Mouse (Mus musculus): ENCODE results near the gene Cmtm8.
A peak's percentile ranks its signal among the peaks of the same experiment; 100 is the strongest.

Cmtm8 gene

DNA sequence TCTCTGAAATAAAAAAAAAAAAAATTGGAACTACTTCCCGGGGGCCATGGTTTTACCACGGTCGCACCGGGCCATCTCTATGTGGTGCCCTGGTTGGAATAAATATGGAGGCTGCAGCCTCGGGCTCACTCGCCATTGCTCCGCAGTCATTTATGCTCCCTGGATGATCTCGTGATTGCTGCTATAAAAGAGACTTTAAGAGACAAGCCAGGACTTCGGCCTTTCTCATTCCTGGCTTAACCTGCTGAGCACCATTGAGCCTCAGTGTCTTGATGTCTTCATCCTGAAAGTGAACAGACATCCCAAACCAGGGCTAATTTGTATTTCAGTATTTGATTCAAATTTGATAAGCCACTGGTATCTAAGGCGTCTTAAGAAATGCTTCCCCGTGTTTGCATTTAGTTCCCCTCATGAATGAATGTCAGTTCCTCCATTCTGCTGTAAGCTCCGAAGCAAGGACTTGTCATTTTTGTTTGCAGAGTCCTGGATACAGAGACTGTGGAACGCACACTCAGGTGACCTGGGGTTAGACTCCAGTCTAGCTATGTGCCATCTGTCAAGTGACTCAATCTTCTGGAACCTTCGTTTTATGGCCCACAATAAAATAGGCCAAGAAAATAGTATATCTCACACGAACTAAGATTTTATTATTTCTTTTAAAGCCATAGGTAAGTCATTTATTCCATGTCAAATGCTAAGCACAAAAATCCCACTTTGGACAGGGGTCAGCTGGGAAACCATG is 22.2 kb downstream of the Cmtm8 start:
- no peak for DNase-seq (ENCODE audit: low spot score in 2 of 2)

DNA sequence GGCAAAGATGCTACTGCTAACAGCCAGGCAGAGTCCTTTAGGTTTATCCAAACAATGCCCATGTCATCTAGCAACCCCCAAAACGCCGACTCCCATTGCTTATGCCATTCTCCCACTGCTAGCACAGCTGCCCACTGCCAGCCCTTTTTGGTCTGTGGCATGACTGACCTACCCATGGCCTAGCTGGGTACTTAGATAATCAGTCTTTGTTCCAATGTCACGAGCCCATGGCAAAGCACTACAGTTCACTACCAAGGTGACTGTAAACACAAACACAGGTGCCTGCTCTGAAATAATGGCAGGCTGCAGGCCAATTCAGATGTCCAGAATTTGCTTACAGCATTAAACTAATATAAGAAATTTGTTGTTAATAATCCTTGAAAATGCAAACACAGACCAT is 25.0 kb downstream of the Cmtm8 start:
- no peak for DNase-seq (ENCODE audit: low spot score in 2 of 2)

DNA sequence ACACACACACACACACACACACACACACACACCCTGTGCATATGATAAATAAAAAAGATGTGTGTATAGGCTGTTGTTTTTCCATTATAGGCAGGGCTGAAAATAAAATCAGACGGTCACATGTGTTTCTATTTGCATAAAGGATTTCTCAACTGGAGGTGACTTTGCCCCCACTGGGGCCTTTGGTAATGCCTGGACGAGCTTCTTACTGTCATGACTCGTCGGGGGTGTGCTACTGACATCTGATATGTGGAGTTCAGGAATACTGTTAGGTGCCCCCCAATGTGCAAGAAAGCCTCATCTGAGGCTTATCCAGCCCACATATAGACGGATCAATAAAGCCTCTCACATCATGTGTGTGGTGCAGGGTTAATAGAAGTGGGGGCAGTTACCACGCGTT is 26.9 kb downstream of the Cmtm8 start:
- no peak for DNase-seq (ENCODE audit: low spot score in 2 of 2)

DNA sequence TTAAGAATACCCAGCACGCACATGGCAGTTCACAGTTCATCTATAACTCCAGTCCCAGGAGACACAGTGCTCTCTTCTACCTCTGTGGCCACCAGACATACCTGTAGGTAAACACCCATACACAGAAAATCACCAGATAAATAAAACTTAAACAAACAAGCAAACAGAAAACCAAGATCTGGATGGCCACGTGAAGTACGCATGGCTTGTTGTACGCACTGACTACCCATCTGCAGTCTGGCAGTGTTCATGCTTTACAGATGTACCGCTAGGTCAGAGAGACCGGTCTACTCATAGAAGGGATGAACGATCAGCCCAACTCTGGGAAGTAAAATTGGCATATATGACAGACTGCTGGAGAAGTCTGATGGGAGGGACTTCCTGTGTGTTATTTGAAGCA is 27.8 kb downstream of the Cmtm8 start:
- DNase-seq (ENCODE audit: low spot score in 2 of 2): no peak

DNA sequence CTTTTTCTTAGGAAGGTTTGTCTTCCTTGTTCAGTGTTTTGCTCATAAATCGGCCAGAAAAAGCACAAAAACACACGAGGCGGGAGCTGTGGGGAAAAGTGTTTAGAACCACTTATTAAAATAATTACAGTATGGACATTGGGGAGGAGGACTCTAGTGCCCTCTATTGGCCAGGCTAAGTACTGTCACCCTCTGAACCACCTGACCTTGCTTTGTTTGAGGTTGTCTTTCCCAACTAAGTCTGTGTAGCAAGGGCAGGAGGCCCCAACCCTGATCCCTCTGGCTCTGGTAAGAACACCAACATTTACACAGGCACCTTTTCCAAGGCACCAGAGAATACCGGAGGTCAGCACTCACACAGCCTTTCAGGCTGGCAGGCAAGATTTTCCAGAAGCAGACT is 28.6 kb downstream of the Cmtm8 start:
- DNase-seq (ENCODE audit: low spot score in 2 of 2): peak in 1 of 2 experiments; percentile 24

DNA sequence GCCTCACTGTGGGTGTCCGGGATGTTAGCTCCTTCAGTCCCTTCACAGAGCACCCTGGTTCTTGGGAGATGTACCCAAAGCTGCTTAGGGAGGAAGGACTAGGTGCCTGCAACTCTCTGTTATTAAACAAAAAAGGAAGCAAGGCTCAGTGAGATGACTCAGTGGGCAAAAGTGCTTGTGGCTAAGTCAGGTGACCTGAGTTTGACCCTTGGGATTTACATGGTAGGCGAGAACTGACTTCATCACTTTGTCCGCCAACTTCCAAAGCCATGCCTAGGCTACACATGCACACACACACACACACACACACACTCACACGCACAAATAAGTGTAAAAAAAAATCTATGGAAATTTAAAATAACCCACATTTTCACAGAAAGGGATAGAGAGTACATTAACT is 32.0 kb downstream of the Cmtm8 start:
- DNase-seq (ENCODE audit: low spot score in 2 of 2): no peak

DNA sequence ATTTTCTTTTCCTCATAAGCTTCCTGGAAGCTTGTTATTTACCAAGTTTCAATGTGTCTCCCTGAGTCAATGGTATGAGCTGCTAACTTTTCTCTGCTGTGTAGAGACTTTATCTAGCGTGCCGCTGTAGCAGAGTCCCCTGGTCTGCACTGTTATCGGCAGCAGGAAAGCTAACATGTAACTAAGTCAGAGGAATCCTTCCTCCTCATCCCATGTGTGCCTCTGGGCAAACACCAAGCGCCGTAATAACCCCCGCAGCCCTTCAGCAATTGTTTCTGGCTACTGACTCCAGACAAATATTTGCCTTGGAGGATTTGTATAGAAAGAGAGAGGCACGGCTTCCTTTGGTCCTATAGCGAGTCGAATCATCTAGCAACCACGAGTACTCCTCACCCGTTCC is 33.1 kb downstream of the Cmtm8 start:
- DNase-seq (ENCODE audit: low spot score in 2 of 2): no peak

DNA sequence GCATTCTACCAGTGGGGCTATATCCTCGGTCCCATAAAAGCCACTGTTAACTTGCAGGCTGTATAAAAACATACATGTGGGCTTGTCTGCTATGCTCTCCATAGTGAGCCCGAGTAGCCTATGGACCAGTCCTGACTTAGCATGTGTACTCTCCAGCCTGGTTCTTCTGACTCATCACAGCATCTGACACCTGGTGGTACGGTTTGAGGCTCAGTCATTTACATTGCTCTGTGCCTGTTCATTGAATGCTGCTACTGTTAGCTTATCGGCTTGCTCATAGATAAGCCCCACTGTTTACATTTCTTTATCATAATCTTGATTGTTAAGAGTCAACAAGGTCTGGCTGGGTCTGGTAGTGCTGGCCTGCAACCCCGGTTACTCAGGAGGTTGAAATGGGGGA is 35.3 kb downstream of the Cmtm8 start:
- DNase-seq (ENCODE audit: low spot score in 2 of 2): no peak

DNA sequence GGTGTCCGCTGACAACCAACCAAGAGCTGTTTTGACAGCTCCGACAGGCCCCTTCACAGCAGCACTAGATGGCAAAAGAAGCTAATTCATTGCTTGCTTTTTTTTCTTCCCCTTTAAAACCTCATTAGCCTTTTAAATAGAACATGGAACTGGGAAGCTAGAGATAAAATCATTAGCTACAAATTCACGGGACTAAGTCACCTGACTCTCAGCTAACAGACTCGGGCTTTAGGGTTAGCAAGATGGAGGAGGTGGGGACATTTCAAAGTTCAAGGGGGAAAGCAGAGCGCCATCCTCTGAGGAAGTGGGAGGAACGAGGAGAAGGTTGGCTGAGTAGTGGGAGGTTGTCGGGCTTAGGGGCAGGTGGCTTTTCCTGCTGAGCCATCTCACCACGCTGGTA is 36.7 kb downstream of the Cmtm8 start:
- no peak for DNase-seq (ENCODE audit: low spot score in 2 of 2)

DNA sequence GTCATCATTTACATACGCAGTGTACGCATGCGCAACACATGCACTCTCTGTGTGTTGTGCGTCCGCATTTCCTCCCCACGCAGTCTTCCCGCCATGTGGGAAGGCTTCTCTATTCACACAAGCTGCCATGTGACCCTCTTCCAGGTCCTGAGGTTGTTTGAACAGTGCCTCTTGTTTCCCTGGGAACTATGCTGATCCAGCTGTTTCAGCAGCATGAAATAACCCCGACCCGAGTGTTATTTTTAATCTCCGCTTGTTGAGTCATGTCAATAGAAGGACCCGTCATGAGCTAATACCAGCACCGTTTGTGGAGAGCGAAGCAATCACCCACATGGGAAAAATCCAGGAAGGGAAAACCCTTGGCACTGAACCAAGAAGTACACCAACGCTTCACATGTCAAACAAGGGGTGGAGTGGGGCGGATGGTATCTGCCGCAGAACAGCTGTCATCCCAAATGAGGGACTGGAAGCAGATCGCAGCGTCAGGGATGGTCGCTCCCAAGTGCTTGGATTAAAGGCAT is 38.7 kb downstream of the Cmtm8 start:
- peak; percentile 52 for DNase-seq (ENCODE audit: low spot score in 2 of 2)

DNA sequence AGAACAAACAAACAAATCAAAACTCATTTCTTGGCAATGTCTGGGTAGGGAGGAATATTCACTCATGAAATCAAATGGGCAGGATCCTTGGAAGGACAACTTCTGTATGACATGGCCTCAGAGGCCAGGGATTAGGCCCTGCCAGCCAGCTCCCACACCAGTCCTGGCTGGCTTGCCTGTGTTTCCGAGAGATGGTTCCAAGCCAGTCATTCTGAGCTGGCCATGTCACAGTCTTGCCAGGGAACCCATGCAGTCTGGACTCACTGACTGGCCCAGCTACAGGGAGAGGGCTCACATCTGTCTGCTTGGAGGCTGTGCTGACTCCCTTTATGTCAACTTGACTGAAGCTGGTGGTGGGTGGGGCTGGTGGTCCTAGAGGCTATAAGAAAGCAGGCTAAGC is 41.8 kb downstream of the Cmtm8 start:
- DNase-seq (ENCODE audit: low spot score in 2 of 2): no peak

DNA sequence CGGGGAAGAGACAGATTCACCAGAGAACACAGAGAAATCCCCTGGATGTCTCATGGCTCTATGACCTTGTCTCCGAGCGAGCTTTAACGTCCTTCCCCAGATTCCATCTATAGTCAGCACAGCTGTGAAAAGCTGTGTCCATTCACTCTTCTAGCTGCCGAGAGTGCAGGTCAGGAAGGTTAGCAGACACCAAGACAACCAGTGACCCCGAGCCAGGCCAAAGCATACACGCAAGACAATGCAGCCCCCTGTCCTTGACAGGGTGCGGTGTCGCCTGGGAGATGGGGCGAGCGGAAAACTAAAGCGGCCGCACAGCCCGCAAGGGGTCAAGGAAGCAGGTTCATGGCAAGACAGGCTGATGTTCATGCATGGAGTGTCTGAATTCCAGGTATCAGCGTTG is 42.7 kb downstream of the Cmtm8 start:
- DNase-seq (ENCODE audit: low spot score in 2 of 2): no peak

DNA sequence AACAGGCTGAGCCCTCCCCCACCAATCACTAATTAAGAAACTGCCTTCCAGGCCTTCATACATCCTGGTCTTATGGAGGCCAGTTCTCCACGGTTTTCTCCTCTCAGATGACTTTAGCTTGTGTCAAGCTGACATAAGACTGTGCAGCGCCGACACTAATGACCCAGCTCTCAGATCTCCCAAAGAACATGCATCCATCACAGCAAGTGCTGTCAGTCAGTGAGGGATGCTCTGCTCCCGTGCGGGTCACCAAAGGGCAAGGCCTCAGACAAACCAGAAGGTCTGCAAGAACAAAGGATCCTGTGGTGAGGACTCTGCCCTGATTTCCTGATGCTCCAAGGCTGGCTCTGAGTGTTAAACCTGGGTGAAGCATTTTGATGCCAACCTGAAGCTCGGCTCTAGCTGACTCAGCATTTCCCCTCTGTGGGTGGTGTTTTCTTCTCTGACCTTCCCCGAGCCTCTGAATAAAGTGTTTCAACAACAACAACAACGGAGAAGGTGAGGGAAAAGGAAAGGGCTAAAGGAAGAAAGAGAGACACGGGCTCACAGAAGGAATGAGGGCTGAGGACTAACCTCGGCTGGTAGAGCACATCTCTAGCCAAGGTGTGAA is 44.4 kb downstream of the Cmtm8 start:
- no peak for DNase-seq (ENCODE audit: low spot score in 2 of 2)

DNA sequence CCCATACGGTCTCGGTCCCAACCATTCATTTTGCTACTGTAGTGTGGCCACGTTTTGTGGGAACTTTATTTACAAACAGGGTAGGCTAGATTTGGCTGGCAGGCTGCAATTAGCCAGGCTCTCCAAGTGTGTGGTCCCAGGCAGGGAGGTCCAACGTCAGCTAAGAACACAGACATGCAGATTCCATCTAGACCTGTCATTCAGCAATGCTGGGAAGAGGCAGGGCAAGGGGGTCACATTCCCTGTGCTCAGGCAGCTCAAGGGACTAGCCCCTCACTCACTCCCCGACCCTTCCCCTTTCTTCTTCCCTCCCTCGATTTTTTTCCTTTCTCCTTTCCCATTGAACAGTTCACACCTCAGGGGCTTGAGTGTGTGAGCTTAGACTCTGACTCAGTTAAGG is 45.1 kb downstream of the Cmtm8 start:
- DNase-seq (ENCODE audit: low spot score in 2 of 2): no peak

DNA sequence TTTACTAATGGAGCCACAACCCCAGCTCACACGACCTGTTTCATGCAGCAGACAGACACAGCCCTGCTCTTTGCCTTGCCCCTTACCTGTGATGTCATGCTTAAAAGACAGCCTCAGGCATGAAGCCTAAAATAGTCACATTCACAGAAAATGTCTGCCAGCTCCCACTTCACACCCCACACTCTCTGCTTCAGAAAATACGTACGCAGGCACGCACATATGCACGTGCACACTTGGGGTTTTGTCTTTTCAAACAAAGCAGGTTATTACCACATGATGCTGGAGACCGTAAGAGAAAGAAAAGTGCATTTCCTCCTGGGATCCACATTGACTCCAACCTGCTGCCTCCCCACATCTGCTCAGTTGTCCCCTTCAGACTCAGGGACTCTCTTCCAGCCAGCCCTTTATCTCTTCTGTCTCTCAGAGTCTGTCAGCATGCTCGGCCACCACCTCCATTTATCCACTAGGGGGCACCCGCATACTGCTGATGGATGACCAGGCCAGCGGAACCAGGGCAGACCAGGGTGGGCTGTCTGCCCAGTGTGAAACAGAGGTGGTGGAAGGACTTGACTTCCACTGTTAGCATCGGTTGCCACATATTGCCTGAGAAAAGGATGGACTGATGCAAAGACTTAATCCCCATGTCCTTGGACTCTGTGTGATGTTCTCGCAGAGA is 46.5 kb downstream of the Cmtm8 start:
- peak in 1 of 2 experiments; percentile 90 for DNase-seq (ENCODE audit: low spot score in 2 of 2)

DNA sequence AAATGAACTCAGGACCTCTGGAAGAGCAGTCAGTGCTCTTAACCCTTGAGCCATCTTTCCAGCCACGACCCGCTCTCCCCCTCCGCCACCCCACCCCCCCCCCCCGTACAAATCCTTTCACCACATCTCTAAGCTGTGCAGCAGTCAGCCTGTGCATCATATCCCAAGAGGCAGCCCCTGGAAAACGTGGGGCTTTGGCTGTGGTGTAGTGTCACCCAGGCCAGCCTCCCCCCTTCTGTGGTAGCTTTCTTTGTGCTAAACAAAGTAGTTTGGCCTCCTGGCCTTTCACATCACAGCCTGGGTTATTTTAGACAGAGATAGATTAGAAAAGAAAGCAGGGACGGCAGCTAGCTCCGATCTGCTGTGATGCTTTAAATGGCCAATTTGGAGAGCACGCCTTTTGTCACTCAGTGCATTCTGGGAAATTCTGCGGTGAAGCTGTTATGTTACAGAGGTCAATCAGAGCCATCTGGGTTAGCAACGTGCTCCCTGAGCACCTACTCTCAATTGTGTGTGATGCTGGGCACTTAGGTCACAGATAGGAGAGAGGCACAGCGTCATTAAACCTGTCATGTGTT is 47.4 kb downstream of the Cmtm8 start:
- no peak for DNase-seq (ENCODE audit: low spot score in 2 of 2)

DNA sequence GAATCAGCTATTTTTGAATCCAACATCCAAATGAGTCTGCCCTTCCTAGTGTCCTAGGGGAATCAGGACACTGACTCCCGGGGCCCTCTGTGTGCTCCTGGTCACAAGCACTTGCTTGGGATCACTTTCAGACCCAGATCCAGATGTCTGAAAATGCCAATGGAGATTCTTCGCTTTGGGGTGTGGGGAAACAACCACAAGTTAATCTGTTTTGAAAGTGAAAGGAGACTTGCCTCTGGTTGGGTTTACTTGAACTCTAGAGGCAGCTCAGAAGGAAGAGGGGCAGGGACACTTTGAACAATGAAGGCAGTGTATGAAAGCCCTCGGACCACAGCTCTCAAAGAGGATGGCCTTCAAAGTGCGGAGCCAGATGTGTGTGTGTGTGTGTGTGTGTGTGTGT is 49.5 kb downstream of the Cmtm8 start:
- DNase-seq (ENCODE audit: low spot score in 2 of 2): no peak

DNA sequence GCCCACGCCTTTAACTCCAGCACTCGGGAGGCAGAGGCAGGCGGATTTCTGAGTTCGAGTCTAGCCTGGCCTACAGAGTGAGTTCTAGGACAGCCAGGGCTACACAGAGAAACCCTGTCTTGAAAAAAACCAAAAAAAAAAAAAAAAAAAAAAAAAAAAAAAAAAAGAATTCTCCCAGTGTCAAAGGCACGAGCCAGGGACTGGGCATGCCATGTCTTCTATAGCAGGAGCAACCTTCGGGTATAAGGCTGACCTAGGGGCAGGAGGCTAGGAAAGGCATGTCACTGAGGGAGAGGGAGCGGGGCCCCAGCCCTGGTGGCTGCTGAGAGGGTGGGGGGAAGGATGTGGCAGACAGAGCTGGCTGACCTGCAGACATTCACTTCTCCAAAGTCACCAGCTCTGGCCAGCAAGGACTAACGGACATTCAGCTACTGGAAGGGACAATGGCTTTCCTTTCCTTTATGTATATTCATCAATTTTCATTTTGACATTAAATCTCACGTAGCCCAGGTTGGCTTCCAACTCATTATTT is 50.1 kb downstream of the Cmtm8 start:
- DNase-seq (ENCODE audit: low spot score in 2 of 2): no peak

DNA sequence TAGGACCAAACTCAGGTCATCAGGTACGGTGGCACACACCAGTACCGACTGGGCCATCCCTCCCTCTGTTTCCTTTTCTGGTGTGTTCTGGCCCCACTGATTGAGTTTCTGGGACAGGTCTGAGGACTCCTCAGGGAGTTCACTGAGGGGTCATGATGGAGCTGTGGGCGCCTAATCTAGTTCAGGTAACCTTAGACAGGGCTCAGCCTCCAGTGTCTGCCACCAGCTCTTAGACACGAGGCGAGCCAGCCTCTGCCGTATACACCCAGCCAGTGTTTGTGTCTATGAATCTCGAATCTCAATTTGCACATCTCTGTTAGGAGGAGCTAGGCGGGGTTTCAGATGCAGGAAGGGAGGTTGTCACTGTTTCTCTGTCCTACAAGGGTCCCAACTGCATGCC is 54.0 kb downstream of the Cmtm8 start:
- DNase-seq (ENCODE audit: low spot score in 2 of 2): no peak

DNA sequence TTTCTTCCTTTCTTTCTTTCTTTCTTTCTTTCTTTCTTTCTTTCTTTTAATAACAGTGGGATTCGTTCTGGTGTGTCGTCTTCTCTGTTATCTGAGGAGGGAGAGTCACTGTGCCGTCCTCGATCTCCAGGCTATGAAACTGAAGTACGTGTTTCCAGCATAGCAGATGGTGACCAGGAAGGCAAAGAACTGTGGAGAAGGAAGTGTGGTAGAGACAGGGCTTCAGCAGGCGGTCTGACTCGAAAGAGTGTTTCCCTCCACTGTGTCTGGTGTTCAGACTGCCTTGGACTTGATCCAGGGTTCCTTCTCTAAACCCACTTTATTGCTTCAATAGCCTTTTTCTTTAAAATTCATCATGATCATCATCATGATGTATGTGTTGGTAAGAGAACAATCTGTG is 54.4 kb downstream of the Cmtm8 start:
- DNase-seq (ENCODE audit: low spot score in 2 of 2): no peak

DNA sequence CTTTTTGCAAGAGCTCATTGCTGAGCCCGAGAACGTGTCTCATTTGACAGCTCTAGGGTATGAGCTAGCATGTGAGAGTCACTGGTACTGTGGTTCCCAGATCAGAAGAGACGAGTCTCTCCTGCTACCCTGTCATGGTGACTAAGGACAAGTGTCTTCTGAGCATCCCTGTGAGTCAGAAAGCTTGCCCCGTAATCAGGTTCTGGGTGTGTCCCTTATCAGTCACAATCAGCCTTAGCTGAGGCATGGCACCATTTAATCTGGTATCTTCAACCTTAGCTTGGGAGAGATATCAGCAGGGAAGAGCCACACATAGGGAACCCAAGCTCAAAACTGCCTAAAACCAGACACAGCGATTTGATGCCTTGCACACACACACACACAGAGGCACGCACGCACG is 55.3 kb downstream of the Cmtm8 start:
- no peak for DNase-seq (ENCODE audit: low spot score in 2 of 2)

DNA sequence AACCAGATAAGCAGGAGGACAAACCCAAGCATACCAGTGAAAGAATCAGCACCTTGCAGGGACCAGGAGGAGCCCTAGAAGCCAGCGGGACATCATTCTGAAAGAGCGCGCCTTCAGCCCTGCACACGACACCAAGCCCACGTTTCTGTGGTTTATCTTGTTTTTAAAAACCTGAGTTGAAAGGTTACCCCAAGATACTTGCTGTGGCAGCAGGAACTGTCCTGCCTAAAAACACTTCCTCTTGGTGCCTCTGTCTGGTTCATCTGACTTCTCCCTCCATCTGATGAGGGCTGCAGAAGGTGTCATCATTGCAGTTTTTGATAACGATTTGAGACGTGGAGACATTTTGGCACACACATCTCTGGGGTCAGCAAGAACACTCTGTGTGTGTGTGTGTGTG is 56.2 kb downstream of the Cmtm8 start:
- DNase-seq (ENCODE audit: low spot score in 2 of 2): no peak

Measured in left cerebral cortex, adult 9 months (tissue).